Mouse (Mus musculus): ENCODE measurements at regions not wholly inside any gene's neighbourhood (a gene's known extent, or its start where the extent isn't known, plus 50 kb on each side); places are given as distances from the start of the nearest gene placed in this dataset.
A peak's percentile ranks its signal among the peaks of the same experiment; 100 is the strongest.

DNA sequence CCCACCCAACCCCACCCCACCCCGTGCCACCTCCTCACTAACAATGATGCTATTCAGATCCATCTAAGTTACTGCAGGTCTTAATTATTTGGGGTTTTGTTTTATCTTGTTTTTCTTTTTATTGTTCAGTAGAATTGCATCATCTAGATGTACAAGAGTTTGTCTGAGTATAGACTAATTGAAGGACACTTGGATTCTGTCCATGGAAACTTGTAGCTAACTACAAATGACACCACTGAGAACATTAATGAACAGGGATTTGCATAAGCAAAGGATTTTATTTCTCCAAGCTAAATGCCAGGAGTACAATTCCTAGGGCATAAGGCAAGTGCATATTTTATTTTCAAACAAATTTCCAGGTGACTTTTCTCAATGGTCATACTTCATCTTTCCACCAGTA lies 318.4 kb upstream of the Slc7a11 start:
- no peak for DNase-seq

DNA sequence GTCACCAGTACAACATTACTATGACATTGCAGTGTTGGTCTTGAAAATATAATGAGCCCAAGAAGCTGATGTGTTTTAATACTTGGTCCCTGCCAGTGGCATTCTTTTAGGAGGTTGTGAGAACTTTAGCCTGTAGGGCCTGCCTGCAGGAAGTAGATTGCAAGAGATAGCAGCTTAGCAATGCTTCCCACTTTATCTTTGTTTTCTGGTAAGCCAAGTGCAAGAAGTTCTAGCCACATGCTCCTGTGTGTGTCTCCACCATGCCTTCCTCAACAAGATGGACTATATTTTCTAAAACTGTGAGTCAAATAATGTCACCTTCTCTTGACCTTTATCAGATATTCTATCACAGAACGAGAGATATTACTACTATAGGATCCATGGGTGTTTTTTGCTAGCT lies 314.7 kb upstream of the Slc7a11 start:
- DNase-seq: no peak

DNA sequence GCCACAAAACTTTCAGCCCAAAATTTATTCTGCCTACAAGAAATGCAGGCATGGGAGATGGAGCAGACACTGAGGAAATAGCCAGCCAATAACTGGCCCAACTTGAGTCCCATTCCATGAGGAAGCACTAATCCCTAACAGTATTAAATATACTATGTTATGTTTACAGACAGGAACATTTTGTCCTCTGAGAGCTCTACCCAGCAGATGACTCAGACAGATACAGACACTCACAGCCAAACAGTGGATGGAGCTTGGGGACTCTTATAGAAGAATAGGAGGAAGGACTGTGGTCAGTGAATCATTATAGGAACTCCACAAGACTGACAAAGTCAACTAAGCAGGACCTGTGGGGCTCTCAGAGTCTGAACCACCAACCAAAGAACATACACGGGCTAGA lies 293.8 kb upstream of the Slc7a11 start:
- DNase-seq: no peak

DNA sequence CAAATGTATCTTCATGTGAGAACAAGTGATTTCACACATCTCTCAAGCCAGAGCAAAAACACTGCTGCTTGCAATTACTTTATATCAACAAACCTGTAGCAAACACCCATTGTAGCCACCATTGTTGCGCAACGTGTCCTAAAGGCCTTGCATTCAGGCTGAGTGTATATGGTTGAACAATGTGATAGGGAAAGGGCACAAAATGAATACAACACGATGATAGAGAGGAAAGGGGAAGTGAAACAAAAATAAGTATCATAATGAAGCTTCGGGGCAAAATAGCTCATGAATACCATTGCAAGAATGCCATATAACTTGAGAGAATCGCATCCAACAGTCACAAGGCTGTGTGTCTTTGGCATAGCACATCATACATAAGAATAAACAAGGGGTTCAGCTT lies 275.6 kb upstream of the Slc7a11 start:
- no peak for DNase-seq

DNA sequence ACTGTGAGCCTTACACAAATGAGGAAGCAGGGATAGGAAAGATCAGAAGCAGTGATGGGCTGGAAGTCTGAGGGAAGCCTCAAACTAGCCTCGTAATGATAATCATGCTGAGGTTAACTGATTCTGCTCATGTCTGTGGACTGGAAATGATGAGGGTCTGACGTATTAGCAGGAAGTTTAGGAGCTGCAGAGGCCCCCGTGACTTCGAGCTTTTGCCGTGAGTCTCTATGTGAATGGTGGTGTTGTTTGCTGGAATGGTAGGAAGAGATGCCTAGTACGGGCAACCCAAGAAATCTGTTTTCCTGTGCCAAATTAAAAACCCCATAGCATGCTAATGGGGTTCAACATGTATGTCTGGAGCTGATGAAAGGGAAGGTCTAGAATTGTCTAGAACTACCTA lies 270.0 kb upstream of the Slc7a11 start:
- DNase-seq: no peak

DNA sequence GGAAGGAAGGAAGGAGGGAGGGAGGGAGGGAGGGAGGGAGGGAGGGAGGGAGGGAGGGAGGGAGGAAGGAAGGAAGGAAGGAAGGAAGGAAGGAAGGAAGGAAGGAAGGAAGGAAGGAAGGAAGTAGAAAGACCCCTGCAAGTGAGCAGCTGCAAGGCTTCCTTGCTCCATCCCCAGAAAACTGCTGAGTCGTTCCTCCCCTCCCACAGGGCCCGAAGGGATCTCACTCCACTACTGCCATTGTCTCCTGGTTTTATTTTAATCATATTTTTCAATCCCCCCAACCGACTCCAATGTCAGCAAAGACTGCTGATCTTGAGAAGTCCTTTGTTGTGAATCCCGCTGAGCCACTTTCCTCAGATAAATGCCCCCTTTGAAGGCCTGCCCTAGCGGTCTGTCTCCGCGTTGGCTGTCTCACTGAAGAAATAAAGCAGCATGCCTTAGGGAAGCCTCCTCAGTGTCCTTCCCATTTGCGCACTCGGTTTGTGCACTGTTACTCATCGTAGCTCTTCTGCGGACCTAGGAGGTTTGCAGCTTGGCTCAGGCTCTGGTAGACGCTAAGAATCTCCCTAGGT lies 266.1 kb upstream of the Slc7a11 start:
- DNase-seq: no peak

DNA sequence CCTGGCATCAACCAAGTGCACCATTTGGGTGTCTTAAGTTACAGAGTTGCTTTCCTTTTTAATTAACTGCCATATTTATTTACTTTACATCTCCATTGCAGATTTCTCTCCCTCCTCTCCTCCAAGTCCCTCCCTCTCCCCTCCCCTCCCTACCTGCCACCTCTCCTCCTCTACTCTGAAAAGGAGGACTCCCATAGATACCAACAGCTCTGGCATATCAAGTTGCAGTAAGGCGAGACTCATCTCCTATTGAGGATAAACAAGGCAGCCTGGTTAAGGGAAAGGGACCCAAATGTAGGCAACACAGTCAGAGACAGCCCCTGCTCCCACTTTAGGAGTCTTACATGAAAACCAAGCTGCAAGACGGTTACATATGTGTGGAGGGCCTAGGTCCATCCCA lies 263.3 kb upstream of the Slc7a11 start:
- no peak for DNase-seq

DNA sequence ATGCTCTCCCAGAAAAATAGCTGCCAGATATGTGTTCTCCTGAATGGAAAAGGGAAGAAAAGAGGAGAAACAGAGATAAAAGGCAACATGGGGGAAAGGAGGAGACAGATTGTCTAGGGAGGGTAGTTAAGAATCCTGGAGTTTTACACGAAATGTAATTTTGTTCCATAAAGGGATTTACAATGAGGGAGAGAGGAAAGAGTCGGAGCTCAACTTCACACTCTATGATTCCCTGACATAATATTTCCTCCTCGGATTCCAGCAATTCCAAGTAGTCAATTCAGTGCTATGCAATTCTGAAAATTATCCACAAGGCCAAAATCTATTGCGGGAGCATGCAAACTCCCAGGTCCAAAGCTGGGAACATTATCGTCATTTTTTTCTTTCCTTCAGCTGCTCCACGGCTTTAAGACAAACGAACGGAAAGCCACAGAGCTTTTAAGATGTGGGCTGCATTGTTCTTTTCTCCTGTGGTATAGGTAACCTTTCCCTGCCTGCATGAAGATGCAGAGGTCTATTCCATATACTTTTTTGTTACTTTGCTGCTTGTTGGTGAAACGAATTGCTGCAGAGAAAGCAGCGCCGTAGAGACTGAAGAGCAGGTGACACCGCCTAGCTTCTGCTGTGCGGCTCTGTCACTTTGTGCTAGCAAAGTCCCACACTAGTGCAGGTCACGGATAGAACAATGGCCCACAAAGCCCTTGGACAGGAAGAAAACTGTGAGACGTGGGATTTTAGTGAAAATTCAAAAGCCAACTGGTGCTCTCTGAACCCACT lies 251.7 kb upstream of the Slc7a11 start:
- DNase-seq: no peak

DNA sequence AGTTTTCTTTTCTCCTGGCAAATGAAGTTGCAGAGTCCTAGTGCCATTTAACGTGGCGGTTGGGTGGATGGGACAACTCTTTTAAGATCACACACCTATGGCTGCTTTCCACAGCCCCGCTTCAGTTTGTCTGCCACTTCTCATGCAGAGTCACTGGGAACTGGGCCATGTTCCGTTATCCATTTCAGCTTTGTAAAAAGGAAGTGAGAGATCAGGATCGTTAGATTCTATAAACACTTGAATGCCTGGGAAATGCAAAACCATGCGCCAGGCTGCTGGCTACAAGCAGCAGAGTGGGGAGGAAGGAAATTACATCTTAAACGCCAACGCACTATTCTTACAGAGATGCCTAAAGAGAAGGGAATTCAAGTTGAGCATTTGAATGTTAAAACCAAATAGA lies 251.1 kb upstream of the Slc7a11 start:
- no peak for DNase-seq

DNA sequence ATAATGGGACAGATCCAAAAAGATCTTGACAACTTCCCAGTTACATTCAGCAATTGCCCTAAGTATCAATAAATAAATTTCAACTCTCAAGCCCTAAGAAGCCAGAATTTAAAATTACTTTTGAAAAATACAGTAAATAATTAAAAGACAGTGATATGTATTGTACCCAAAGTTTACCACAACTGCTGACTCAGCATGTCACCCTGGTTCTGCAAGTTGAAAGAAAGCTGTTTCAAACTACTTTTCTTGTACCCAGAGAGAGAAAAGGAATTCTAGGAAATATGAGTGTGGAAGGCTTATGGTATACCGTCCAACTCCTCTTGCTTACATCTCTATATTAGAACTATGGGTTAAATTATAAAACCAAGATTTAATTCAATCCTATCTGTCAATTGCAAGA lies 248.9 kb upstream of the Slc7a11 start:
- no peak for DNase-seq

DNA sequence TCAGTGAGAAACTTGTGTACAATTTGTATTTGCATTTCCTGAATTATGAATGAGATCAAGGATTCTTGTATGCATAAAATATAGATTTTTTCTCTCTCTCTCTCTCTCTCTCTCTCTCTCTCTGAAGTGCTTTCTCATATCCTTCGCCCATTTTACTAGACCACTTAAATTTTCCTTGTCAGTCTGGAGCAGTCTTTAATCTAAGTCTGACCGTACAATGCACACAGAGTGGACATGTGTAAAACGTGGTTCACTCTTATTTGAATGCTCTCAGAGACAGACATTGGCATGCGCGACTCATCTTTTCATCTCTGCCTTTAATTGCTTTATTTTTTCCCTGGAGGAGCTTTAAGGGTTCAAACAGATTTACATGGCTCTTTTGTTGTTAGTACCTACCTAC lies 247.3 kb upstream of the Slc7a11 start:
- DNase-seq: no peak

DNA sequence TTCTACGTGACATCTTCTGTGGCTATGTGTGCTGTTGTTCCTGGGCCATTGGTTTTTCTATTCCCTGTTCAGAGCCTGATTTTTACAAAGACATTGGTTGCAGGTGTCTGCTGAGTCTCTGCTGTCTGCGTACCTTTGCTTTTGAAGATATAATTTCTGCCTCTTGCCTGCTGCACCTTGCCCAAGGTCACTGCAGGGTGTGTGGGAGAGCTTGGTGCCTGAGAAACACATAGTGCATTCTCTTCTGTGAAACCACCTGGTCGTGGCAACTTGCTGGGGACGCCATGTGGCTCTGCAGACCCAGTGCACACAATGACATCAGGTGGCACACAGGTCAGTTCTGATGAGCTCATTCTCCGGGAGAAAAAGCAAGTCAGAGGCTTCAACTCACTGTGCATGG lies 246.0 kb upstream of the Slc7a11 start:
- DNase-seq: no peak

DNA sequence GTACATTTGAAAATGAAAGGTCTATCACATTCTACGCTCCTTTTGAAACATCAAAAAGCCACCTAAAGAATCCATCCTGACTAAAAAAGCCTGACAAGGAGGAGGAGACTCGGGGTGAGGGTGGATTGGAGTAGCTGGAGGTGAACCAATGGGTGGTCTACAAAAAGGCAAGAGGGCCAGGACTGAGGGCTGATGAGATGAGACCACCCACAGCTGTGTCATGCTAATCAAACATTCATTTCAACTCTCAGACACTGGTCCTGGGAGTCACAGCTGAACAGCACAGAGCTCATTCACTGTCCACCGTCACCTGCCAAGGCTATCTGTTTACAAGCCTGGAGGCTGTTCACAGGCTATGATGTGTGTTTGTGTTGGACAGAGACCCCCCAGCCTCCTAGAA lies 244.3 kb upstream of the Slc7a11 start:
- no peak for DNase-seq

DNA sequence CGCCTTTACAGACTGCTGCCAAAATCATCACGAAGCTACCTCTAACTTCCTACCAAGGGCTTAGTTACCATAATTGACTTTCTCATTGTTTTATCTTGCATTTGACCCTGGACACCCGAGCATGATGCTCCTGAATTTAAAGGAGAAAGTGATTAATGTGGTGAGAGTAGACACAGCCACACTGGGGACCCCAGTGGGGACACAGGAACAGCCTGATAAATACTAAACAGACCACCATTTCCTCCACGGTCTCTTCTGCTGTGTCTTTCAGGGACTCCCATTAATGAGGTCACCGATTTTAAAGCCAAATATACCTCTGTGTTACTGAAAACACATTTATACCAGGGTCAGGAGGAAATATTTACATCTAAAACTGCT lies 235.2 kb upstream of the Slc7a11 start:
- no peak for DNase-seq

DNA sequence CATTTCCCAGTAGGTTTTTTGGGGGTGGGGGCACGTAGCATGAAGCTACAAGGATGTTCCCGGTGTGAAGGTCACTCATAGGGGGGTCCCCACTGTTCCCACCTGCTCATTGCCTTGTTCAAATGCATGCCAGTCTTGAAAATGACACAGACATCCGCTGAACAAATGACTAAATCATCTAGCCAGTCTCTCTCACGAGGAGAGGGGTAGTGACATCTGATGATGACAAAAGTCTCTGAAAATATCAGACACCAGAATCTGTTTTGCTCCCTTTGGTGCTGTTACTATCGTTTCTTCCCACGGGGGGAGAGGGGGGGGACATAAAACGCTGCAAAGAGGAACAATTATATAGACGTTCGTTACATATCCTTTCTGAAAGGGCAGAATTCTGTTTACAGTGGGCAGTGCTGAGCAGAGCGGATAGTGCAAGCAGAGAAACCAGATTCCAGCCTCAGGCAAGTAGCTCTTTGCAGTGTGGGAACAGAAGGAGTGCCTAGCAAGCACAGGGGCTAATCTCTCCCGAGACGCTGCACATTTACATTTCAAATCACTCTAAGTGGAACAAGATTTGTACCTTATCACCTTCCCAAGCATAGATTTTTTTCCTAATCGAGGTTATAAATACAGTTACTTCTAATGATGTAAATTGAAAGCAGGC lies 234.7 kb upstream of the Slc7a11 start:
- no peak for DNase-seq

DNA sequence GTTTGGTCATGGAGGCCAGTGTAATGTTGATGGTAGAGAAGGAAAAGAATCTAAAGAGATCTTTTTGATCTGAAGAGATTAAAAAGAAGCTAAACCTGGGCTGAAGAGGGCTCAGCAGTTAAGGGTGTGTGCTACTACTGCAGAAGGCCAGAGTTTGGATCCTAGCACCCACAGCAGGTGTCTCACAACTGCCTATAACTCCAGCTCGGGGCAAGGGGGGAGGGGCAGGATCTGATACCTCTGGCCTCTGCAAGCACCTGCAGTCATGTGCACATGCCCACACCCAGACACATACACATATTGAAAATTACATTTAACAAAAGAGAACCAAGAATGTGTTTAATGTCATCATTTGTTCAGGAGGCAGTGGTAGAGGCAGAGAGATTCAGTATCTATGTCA lies 232.4 kb upstream of the Slc7a11 start:
- DNase-seq: no peak

DNA sequence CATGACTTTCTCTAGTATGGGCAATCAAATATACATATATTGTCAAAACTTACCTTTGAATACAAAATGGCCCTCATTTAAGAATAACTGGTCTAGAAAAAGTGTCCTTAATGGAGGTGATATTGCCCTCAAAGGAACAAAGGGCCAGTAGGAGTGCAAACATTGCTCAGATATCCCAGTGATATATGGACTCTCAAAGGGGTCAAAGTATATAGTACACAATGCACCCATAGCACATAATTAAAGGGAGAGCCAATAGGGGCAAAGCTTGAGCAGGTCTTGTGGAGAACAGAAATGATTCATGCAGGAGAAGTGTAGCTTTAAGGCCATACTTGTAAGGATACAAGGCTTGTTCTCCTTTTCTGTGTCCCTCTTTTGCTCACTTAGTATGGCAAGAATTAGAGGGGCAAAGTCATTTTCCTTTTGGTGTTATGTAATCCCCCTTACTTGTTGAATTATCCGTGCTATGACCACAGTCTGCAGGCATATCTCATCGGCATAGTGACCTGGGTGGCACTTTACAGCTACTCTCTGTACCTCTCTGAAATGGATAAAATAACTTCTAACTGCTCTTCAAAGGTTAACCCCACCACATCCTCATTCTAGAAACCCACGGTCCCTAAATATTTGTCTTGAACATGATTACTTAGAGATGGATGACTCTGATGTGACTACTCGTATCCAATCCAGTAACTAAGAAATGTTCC lies 231.6 kb upstream of the Slc7a11 start:
- DNase-seq: no peak

DNA sequence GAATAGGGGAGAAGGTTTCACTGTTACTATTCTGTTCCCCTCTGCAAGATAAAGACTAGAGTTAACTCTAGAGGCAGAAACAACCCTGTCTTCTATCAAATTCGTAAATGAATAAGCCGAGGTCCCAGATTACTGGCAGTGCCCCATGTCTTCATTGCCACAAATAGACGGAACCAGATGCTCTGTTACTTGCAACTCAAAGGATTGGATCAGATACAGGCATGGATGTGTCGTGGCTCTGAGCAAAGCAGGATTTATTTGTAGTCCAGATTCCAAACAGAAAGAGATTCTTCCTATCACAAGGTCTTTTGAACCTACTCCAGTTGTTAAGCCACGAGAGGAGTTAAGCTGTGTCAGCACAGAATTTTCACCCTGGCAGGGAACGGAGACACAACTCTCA lies 221.9 kb upstream of the Slc7a11 start:
- no peak for DNase-seq

DNA sequence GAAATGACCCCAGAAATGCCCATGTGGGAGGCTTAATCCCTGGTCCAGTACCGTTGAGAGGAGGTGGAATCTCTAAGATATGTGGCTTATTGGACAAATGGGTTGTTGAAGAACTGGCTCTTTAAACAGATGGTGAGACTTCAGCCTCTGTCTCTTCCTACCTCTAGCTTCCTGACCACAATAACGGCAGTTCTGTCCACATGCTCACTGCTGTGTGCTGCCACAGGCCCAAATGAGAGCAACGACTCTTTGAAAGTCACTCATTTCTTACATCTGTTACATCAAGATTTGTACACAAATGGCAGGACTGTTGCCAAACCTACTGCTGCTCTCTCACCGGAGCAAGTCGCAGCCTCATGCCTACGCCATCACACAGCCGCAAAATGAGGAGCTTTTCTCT lies 217.6 kb upstream of the Slc7a11 start:
- no peak for DNase-seq

DNA sequence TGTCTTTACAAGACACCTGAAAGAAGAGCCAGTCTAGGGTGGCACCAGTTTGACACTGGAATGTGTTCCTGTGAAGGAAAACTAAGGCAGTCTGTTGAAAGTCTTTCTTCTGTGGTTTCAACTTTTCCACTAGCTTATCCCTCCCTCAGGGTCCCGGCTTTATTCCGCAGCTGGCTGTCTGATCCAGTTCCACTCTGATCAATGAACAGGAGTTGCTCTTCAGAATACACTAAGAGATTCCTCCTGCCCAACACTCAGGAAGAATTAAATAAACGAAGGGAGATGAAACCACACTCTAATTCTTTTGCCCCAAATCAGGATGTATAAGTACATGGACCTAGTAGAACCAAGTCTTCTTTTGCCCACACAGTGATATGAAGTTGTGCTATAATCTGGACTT lies 217.2 kb upstream of the Slc7a11 start:
- no peak for DNase-seq

DNA sequence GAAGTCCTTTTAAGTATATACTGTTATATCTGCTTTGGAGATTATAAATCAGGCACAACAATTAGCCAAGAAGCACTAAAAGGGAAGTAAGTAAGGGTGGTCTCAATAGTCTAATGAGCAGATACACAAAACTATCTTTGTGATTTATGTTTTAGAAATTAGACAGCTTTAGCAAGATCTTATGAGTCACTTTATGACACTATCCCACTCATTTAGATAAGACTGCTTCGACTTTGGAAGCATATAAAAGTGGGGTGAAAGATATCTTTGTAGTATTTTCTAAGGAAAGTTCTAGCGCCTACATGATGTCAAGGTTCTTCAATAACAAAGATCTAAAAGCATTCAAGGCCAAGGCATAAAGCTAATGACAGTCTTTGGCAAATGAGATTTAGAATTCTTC lies 214.5 kb upstream of the Slc7a11 start:
- DNase-seq: no peak

DNA sequence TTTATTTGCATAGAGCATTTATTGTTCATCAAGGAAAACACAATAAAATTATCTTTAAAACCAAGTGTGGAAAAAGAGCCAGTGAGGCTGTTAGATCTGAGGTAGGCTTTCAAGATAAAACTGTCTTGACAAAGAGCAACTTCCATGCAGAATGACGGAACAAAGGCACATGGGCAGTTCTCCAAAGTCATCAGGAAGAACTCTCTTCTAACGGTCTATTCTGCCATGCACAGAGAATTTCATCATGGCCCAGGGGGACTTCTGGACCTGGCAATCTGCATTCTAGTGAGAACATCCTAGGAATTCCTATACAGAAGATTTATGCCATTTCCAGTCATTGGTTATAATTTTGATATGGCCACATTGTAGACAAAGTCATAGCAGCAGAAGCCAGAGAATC lies 211.0 kb upstream of the Slc7a11 start:
- no peak for DNase-seq

DNA sequence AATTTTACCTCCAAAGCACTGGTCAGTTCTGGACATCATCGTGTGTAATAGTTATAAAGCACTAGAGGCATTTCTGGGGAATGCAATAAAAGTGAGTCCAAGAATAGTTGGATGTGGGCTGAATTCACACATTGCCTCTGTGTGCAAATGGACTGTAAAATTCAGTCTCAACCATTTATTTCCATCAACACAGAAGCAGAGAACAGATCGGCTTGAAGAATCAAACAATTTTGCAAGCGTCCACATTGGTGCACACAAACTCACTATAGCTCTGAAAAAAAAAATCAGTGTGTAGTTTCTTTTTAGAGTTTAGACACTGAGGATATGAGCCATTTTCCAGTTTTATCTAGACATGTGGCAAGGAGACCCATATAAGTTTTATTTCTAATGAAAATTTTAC lies 208.9 kb upstream of the Slc7a11 start:
- DNase-seq: no peak

DNA sequence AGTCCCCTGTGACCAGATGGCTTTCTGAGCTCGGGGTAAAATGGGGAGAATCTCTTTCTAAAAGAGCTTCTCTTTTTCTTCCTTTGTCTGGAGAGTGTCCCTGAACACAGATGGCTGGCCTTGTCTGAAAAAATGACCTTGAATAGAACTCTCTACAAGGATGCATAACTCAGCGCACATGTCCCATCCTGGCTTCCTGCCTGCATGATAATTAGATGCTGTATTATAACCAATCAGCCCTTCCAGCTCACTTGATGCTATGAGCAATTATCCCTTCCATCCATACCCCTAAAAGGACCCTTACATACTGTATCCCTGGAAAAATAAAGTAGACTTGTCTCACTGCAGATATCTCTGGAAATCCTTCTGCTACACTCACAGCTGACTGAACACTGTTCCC lies 199.7 kb upstream of the Slc7a11 start:
- peak; percentile 10 for DNase-seq

Measured in adrenal gland, postnatal 10 days (tissue).